Mouse (Mus musculus) heart, embryonic 11.5 days (tissue): Measurements from ENCODE around the gene Cacul1. TPM values are rescaled to one million over a fixed set of nuclear protein-coding genes. Genes with fewer than 3 reads are reported as not detected.
"Not testable (repeated sequence)": the region's sequence is repeated elsewhere in the genome, so short reads cannot be mapped to it uniquely, and the experiment has no call there.

Experiments
- ATAC-seq: fragments of 200-750 bp; cut with Nextera tagmentation; replicated peaks from 2 replicates; pipeline ENCODE4 v1.8.0; 2017; ENCODE audit warnings: moderate library complexity; ENCODE audit not compliant: insufficient number of reproducible peaks, low FRiP score, low TSS enrichment
- H3K27ac ChIP-seq: fragments of 300-500 bp; sonication (generic); 2 replicates; pipeline ENCODE4 v1.5.1; 2014; ENCODE audit warnings: mild to moderate bottlenecking, low read depth, low read length
- H3K27me3 ChIP-seq: fragments of 300-500 bp; sonication (generic); 2 replicates; pipeline ENCODE4 v1.6.1; 2014; ENCODE audit warnings: mild to moderate bottlenecking, low read length, mixed read lengths; ENCODE audit not compliant: control insufficient read depth, insufficient read depth
- H3K36me3 ChIP-seq: fragments of 300-500 bp; sonication (generic); 2 replicates; pipeline ENCODE4 v1.6.1; 2014; ENCODE audit warnings: mild to moderate bottlenecking, low read length, moderate library complexity, mixed read lengths; ENCODE audit not compliant: control insufficient read depth, insufficient read depth
- H3K4me1 ChIP-seq: fragments of 300-500 bp; sonication (generic); 2 replicates; pipeline ENCODE4 v1.6.1; 2014; ENCODE audit warnings: low read length; ENCODE audit not compliant: control insufficient read depth, insufficient read depth
- H3K4me2 ChIP-seq: fragments of 300-500 bp; sonication (generic); 2 replicates; pipeline ENCODE4 v1.6.1; 2014; ENCODE audit warnings: mild to moderate bottlenecking, moderate library complexity
- H3K4me3 ChIP-seq: fragments of 300-500 bp; sonication (generic); 2 replicates; pipeline ENCODE4 v1.5.1; 2014; ENCODE audit warnings: low read depth, low read length
- H3K9ac ChIP-seq: fragments of 300-500 bp; sonication (generic); 2 replicates; pipeline ENCODE4 v1.6.1; 2014; ENCODE audit warnings: mild to moderate bottlenecking, low read depth, low read length, moderate library complexity
- H3K9me3 ChIP-seq: fragments of 300-500 bp; sonication (generic); replicated peaks from 2 replicates; pipeline ENCODE4 v1.6.1; 2016; ENCODE audit warnings: low read length; ENCODE audit not compliant: control insufficient read depth
- WGBS: fragments of 180-500 bp; shearing (Covaris S2); extraction: QIAGEN DNeasy Blood & Tissue Kit; methylation state at CpG from one replicate; pipeline ENCODE4 v1.1.7; 2014; ENCODE audit not compliant: insufficient replicate concordance; 5-methylcytosine and 5-hydroxymethylcytosine counted together
- polyA plus RNA-seq: library from polyadenylated mRNA; unstranded; fragments of >200 nt; fragmentation: Nextera tagmentation; extraction: Ambion mirVana; gene quantifications from 2 replicates; pipeline ENCODE4 v1.2.1, GENCODE M21; 2014

Cacul1 gene
- polyA plus RNA-seq: 22.5 and 24.5 TPM in 2 replicates

GRCm38 (mm10) chr19:60580582-60581339, at the start of gene Cacul1:
Gene Cacul1 (minus strand): TSS chr19:60581025.
- no peaks in the 10 kb centered on the region for H3K27me3 ChIP-seq
- H3K4me2 ChIP-seq: peak within 1 kb of the TSS; percentile 91
- H3K9me3 ChIP-seq: no peaks in the 10 kb centered on the region
- H3K4me1 ChIP-seq: peaks cover 6% of the 10 kb centered on the region; the same call in 1 of the 2 replicates
- peak; percentile 98 for ATAC-seq
- H3K4me3 ChIP-seq: peak within 1 kb of the TSS; percentile 99
- peak within 1 kb of the TSS; percentile 76 for H3K9ac ChIP-seq
- under 1% methylated on average over 64 of the region's 64 CpGs for WGBS
- peak within 1 kb of the TSS; percentile 91 for H3K27ac ChIP-seq
- no peaks in the 10 kb centered on the region for H3K36me3 ChIP-seq

DNA sequence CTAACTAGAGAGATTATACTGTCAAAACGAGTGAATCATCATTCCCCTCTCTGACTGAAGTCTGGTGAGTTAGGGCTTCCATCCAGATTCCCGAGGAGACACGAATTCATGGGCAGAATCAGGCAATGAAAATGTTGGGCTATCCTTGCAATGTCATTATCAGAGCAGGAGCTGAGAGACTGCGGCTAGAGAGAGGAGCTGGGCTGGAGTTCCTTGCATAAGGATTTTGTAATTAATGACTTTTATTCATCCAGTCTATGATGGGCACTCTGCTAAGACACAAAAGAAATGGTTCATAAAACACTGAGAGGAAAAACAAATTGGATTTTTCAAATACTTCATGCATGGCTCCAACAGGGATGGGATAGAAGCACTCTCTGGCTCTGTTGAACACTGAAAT, 38.6 kb upstream of the Cacul1 start:
- Histone ChIP-seq H3K4me1 (no peaks in the 10 kb centered on the region), H3K27me3 (no peaks in the 10 kb centered on the region), H3K9me3 (no peaks in the 10 kb centered on the region), H3K4me3 (no peak overlapping the region), H3K36me3 (no peaks in the 10 kb centered on the region), H3K4me2 (no peak overlapping the region), H3K9ac (no peak overlapping the region), H3K27ac (no peak overlapping the region)
- 60% methylated on average over 4 of the region's 4 CpGs for WGBS
- no peak for ATAC-seq

GRCm38 (mm10) chr19:60617007-60617406, 36.2 kb upstream of the Cacul1 start:
- Histone ChIP-seq H3K4me1 (no peaks in the 10 kb centered on the region), H3K9ac (no peak overlapping the region), H3K36me3 (no peaks in the 10 kb centered on the region), H3K4me3 (no peak overlapping the region), H3K9me3 (no peaks in the 10 kb centered on the region), H3K27me3 (no peaks in the 10 kb centered on the region), H3K4me2 (no peak overlapping the region), H3K27ac (no peak overlapping the region)
- no peak for ATAC-seq
- 28% methylated on average over 1 of the region's 1 CpGs for WGBS

DNA sequence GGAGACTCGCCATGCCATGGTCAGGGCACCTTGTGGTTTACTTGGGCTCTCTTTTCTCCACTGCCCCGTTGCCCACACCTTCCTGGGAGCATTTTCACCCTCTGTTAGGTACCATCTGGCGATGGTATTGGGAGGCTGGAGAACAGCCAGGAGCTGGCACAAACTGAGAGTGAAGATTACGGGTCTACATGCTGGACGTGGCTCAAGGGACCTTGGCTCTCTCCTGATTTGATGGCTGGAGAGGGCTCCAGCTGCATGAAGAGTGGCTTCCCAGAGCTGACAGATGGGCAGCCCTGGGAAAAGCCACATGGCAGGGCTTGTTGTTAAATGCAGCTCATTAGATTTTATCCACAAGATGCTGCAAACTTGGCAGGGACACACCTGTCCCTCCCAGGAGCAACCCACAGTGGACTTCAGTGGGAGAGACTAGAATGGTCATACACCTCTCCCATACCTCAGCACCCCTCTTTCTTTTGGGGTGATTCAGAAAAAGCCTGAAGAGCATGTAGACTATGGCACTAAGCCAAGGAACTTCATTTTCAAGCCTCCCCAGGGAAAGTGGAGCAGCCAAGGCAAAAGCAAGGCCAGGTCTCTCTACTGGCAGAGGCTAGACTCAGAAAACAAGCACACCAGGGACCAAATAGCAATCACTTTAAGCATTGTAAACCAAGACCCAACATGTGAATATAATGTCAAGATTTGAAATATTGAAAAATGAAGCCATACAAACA, 34.8 kb upstream of the Cacul1 start:
- 68% methylated on average over 5 of the region's 5 CpGs for WGBS
- ATAC-seq: no peak
- no peak overlapping the region for H3K4me2 ChIP-seq

DNA sequence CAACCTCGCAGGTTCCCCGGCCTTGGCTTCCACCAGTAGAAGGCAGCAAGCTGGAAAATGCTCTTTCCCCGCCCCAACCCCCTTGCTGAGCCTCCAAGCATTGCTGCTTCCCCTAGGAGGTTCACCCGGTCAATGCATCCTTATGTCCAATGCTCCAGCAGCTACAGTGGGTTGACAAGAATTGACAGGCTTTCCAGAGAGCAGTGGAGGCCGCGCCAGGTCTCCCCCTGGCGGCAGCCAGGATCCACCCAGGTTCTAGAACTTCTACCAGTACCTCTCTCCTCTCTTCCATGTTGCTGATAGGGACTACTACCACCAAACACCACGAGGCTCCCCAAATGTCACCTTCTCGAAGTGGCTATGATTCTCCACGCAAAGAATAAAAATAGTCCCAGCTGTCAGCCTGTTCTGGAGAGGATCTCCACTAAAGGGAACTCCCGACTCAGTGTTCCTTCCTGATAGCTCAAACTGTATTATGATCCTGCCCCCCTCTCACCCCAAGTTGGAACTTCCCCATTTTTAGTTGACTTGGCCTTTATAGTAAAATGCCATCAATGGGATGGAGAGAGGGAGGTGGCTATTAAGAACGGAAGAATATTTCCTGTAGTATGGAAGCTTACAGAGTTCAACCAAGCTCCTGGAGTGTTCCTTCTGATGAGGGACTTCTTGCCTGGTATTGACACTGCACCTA, 30.8 kb upstream of the Cacul1 start:
- no peak for ATAC-seq

More for the DNA sequence above, 34.8 kb upstream of the Cacul1 start:
- Histone ChIP-seq H3K4me3 (no peak overlapping the region), H3K9me3 (no peaks in the 10 kb centered on the region), H3K4me1 (no peaks in the 10 kb centered on the region), H3K27ac (no peak overlapping the region), H3K27me3 (no peaks in the 10 kb centered on the region), H3K9ac (no peak overlapping the region), H3K36me3 (no peaks in the 10 kb centered on the region)

GRCm38 (mm10) chr19:60608766-60609165, 27.9 kb upstream of the Cacul1 start:
- no peaks in the 10 kb centered on the region for H3K27me3 ChIP-seq
- ATAC-seq: no peak
- no peak overlapping the region for H3K27ac ChIP-seq
- WGBS: 26% methylated on average over 5 of the region's 5 CpGs
- H3K9me3 ChIP-seq: no peaks in the 10 kb centered on the region
- no peaks in the 10 kb centered on the region for H3K36me3 ChIP-seq
- H3K9ac ChIP-seq: no peak overlapping the region
- H3K4me1 ChIP-seq: no peaks in the 10 kb centered on the region
- H3K4me2 ChIP-seq: no peak overlapping the region
- no peak overlapping the region for H3K4me3 ChIP-seq

More for the DNA sequence above, 30.8 kb upstream of the Cacul1 start:
- Histone ChIP-seq H3K27me3 (no peaks in the 10 kb centered on the region), H3K4me2 (no peak overlapping the region), H3K27ac (no peak overlapping the region), H3K4me3 (no peak overlapping the region), H3K4me1 (no peaks in the 10 kb centered on the region), H3K9me3 (no peaks in the 10 kb centered on the region), H3K36me3 (no peaks in the 10 kb centered on the region), H3K9ac (no peak overlapping the region)
- 35% methylated on average over 12 of the region's 12 CpGs for WGBS

DNA sequence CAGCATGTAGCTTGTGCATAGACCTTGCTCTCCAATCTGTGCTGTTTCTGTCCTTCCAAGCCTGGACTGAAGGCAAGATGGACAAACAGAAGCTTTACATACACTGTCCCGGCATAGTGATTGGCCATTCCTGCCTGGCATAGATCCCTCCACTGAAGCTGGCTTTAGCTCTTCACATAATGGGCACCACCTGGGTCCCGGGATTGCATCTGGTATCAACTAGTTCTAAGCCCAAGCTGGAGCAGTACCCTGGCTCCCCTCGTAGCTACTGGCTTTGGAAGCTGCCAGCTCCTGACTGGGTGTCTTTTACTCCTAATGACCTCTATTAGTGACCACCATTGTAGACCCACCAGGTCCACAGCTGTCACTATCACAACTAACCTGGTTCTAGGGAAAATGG, 22.8 kb upstream of the Cacul1 start:
- WGBS: 69% methylated on average over 3 of the region's 3 CpGs

GRCm38 (mm10) chr19:60602066-60602465, 21.2 kb upstream of the Cacul1 start:
- H3K36me3 ChIP-seq, H3K27me3 ChIP-seq, H3K4me1 ChIP-seq, H3K4me2 ChIP-seq, H3K9me3 ChIP-seq, H3K4me3 ChIP-seq, H3K27ac ChIP-seq, H3K9ac ChIP-seq, ATAC-seq: not testable (repeated sequence)
- 75% methylated on average over 1 of the region's 1 CpGs for WGBS

More for the DNA sequence above, 22.8 kb upstream of the Cacul1 start:
- H3K4me1 ChIP-seq: no peaks in the 10 kb centered on the region
- H3K9me3 ChIP-seq: no peaks in the 10 kb centered on the region
- no peaks in the 10 kb centered on the region for H3K27me3 ChIP-seq
- ATAC-seq: no peak
- H3K36me3 ChIP-seq: no peaks in the 10 kb centered on the region
- H3K9ac ChIP-seq: no peak overlapping the region
- H3K4me3 ChIP-seq: no peak overlapping the region
- H3K4me2 ChIP-seq: no peak overlapping the region
- H3K27ac ChIP-seq: no peak overlapping the region
